Mouse (Mus musculus) brown adipose tissue, adult 24 weeks (tissue): ENCODE measurements around the gene Adra1b. TPM values are rescaled to one million over a fixed set of nuclear protein-coding genes. Genes with fewer than 3 reads are reported as not detected.
A peak's percentile ranks its signal among the peaks of the same experiment; 100 is the strongest.

Experiments used
- H3K27ac ChIP-seq: fragments of 200-500 bp; replicated peaks from 2 replicates; pipeline ENCODE4 v1.5.1; 2012; ENCODE audit warnings: low read depth, mild to moderate bottlenecking, low read length
- H3K4me1 ChIP-seq: fragments of 200-500 bp; 2 replicates; pipeline ENCODE4 v1.6.1; 2012; ENCODE audit warnings: low read length, mixed read lengths; ENCODE audit not compliant: control insufficient read depth, insufficient read depth, insufficient read length
- H3K4me3 ChIP-seq: fragments of 200-500 bp; 2 replicates; pipeline ENCODE4 v1.5.1; 2012; ENCODE audit warnings: low read depth, mild to moderate bottlenecking, low read length, moderate library complexity; ENCODE audit not compliant: insufficient read depth
- polyA plus RNA-seq: library from polyadenylated mRNA; stranded (reverse); fragments of >200 nt; gene quantifications from 2 replicates; pipeline ENCODE4 v1.2.4, GENCODE M21; 2012; ENCODE audit not compliant: missing spikeins, insufficient read depth, insufficient read length

The Adra1b gene
- polyA plus RNA-seq, 1 experiment: 0.79 TPM

GRCm38 (mm10) chr11:43817368-43817923 is 83.6 kb downstream of the Adra1b start:
- Histone ChIP-seq H3K4me1 (no peaks in the 10 kb centered on the region), H3K27ac (no peak overlapping the region), H3K4me3 (no peak overlapping the region)

- H3K4me1 ChIP-seq: no peaks in the 10 kb centered on the region
- no peak overlapping the region for H3K4me3 ChIP-seq
- H3K27ac ChIP-seq: no peak overlapping the region
Measured at GRCm38 (mm10) chr11:43812535-43812934, 88.5 kb downstream of the Adra1b start.

- no peak overlapping the region for H3K4me3 ChIP-seq
- H3K27ac ChIP-seq: no peak overlapping the region
- H3K4me1 ChIP-seq: no peaks in the 10 kb centered on the region
Measured at GRCm38 (mm10) chr11:43807732-43808131, 93.3 kb downstream of the Adra1b start.

- H3K4me1 ChIP-seq: no peaks in the 10 kb centered on the region
- H3K4me3 ChIP-seq: no peak overlapping the region
- no peak overlapping the region for H3K27ac ChIP-seq
Measured at GRCm38 (mm10) chr11:43795992-43796391, 105.0 kb downstream of the Adra1b start.

- peaks cover 3% of the 10 kb centered on the region; the same call in 1 of the 2 replicates for H3K4me1 ChIP-seq
- H3K27ac ChIP-seq: no peak overlapping the region
Measured at GRCm38 (mm10) chr11:43790446-43790845, 110.6 kb downstream of the Adra1b start.

GRCm38 (mm10) chr11:43783772-43784171 is 117.2 kb downstream of the Adra1b start:
- Histone ChIP-seq H3K4me3 (no peak overlapping the region), H3K27ac (no peak overlapping the region), H3K4me1 (no peaks in the 10 kb centered on the region)

More at GRCm38 (mm10) chr11:43790446-43790845, 110.6 kb downstream of the Adra1b start:
- H3K4me3 ChIP-seq: no peak overlapping the region

GRCm38 (mm10) chr11:43783106-43783505 is 117.9 kb downstream of the Adra1b start:
- H3K4me1 ChIP-seq: no peaks in the 10 kb centered on the region
- H3K27ac ChIP-seq: no peak overlapping the region
- H3K4me3 ChIP-seq: no peak overlapping the region

- no peak overlapping the region for H3K27ac ChIP-seq
Measured at GRCm38 (mm10) chr11:43779551-43779950, 121.5 kb downstream of the Adra1b start.

GRCm38 (mm10) chr11:43776324-43776694 is 124.7 kb downstream of the Adra1b start:
- Histone ChIP-seq H3K4me3 (no peak overlapping the region), H3K4me1 (no peaks in the 10 kb centered on the region), H3K27ac (no peak overlapping the region)

More at GRCm38 (mm10) chr11:43779551-43779950, 121.5 kb downstream of the Adra1b start:
- Histone ChIP-seq H3K4me1 (no peaks in the 10 kb centered on the region), H3K4me3 (no peak overlapping the region)

GRCm38 (mm10) chr11:43775469-43776323 is 125.3 kb downstream of the Adra1b start:
- no peak overlapping the region for H3K27ac ChIP-seq
- H3K4me1 ChIP-seq: no peaks in the 10 kb centered on the region
- H3K4me3 ChIP-seq: no peak overlapping the region

GRCm38 (mm10) chr11:43773725-43774124 is 127.3 kb downstream of the Adra1b start:
- Histone ChIP-seq H3K27ac (no peak overlapping the region), H3K4me1 (no peaks in the 10 kb centered on the region), H3K4me3 (no peak overlapping the region)

- Histone ChIP-seq H3K4me1 (no peaks in the 10 kb centered on the region), H3K27ac (no peak overlapping the region), H3K4me3 (no peak overlapping the region)
Measured at GRCm38 (mm10) chr11:43770110-43770509, 130.9 kb downstream of the Adra1b start.

- H3K4me1 ChIP-seq: no peaks in the 10 kb centered on the region
- H3K27ac ChIP-seq: no peak overlapping the region
Measured at GRCm38 (mm10) chr11:43767749-43768148, 133.3 kb downstream of the Adra1b start.

GRCm38 (mm10) chr11:43766922-43767648 is 133.9 kb downstream of the Adra1b start:
- Histone ChIP-seq H3K4me1 (no peaks in the 10 kb centered on the region), H3K27ac (no peak overlapping the region), H3K4me3 (peak overlapping the region; percentile 43)

More at GRCm38 (mm10) chr11:43767749-43768148, 133.3 kb downstream of the Adra1b start:
- no peak overlapping the region for H3K4me3 ChIP-seq

- Histone ChIP-seq H3K27ac (no peak overlapping the region), H3K4me1 (no peaks in the 10 kb centered on the region), H3K4me3 (no peak overlapping the region)
Measured at GRCm38 (mm10) chr11:43758436-43758835, 142.6 kb downstream of the Adra1b start.
